Mouse (Mus musculus) cerebellum, adult 9-10 months (tissue): ENCODE data around the gene Hspd1.
"Not testable (repeated sequence)": the region's sequence is repeated elsewhere in the genome, so short reads cannot be mapped to it uniquely, and the experiment has no call there.

Source experiments
- DNase-seq: peaks from one replicate; pipeline ENCODE4 v3.0.0; 2022

The Hspd1 gene

DNA sequence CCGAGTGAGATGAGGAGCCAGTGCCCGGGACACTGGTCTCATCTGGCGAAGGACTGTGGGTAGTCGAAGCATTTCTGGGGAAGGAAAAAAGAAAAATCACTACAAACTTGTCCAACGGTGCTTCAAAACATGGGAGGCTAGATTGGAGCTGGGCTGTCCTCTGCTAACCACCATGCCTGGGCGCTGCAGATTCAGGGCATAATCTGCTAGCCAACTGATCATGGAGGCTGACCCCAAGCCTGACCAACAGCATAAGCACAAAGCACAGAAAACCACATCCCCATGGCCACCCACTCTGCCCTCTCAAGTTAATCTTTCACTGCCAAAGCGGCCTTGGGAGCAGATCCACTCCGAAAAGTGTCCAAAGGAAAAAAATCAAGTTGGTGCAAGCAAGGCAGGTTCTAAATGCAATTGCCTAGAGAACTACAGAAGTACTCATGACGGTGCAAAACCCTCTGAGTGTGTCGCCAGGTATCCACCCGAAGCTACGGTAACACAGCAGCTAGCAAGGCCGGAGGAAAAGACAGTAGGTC, 1.1 kb downstream of the Hspd1 start:
- no peak for DNase-seq

DNA sequence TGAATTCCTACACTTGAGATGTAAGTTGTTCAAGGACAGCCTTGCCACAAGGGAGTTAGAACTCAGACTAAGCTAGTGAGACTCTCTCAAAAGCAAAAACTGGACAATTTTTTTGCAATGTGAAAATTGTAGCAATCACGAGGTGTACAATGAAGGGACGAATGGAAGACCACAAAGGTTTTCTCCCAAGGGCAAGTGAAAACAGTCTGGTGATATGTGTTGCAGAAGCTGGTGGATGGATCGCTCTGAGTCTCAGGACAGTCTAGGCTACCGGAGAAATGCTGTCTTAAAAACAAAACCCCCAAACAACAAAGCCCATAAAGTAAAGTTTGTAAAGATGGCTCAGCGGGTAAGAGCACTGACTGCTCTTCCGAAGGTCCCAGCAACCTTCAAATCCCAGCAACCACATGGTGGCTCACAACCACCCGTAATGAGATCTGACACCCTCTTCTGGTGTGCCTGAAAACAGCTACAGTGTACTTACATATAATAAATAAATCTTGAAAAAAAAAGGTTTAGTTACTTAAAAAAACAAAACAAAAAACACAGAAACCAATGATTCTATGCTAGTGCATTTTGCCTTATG, 2.2 kb downstream of the Hspd1 start:
- no peak for DNase-seq

DNA sequence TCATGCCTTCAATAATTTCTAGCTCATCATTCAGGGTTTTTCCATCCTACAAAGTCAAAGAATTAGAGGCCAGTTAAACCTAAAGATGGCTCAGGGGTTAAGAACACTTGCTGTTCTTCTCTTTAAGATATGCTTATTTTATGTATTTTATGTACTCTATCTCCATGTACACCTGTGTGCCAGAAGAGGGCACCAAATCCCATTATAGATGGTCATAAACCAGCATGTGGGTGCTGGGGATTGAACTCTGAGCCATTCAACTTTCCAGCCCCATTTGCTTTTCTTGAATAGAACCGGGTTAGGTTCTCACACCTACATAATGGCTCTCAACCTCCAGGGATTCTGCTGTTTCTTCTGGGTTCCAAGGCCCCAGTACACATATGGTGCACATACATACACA, 5.9 kb downstream of the Hspd1 start:
- DNase-seq = no peak

DNA sequence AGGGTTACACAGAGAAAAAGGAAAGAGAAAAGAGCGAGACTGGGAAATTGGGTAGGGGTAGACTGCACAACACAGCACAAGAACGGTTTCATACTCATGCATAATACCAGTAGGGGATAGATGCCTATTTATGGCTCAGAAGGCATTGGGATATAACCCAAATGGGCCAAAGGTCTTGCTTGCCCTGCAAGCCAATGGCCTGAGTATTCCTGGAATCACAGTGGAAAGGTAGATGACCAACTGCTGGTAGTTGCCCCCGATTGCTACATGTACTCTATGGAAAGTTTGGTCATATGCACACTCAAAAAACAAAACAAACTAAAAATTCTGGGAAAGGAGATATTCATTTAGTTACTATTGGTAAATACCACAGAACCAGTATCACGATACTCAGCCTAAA, 8.4 kb downstream of the Hspd1 start:
- DNase-seq = no peak

DNA sequence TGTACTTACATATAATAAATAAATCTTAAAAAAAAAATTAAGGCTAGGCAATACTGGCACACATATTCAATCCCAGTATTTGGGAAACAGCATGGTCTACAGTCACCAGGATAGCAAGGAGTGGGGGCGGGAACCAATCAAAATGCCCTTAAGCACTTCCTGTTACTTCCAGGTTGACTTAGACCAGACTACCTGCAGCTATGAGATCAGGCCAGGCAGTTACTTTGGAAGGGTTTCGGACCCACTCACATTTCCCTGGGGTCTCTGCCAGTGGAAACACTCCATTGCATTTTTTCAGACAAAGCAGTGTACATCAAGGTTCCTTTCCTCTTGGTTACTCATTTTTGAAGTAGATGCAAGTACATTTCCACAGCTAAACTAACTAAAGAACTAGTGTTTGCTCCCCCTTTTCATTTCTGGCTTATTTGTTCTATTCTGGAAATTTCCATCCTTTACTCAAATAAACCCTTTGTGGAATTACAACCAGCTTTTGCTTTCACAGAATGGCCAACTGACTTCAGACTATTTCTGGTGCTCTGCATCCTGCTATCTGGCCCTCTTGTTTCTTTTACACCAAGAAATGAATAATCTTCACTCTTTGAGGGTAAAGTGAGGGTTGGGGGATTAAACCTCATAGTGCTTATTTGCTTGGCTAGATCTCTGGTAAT, 11.1 kb downstream of the Hspd1 start:
- DNase-seq = no peak

DNA sequence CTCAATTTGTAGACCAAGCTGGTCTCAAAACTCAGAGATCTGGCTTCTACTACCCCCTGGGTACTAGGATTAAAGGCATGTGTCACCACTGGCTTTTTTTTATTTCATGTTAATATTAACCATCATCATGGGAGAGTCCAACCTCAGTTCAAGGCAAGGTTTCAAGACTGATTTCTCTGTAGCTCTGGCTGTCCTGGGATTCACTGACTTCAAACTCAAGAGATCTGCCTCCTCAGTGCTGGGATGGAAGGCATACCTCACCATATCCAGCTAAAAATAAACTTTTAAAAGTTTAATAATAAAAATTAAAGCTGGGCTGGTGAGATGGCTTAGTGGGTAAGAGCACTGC, 11.7 kb downstream of the Hspd1 start:
- DNase-seq = no peak

DNA sequence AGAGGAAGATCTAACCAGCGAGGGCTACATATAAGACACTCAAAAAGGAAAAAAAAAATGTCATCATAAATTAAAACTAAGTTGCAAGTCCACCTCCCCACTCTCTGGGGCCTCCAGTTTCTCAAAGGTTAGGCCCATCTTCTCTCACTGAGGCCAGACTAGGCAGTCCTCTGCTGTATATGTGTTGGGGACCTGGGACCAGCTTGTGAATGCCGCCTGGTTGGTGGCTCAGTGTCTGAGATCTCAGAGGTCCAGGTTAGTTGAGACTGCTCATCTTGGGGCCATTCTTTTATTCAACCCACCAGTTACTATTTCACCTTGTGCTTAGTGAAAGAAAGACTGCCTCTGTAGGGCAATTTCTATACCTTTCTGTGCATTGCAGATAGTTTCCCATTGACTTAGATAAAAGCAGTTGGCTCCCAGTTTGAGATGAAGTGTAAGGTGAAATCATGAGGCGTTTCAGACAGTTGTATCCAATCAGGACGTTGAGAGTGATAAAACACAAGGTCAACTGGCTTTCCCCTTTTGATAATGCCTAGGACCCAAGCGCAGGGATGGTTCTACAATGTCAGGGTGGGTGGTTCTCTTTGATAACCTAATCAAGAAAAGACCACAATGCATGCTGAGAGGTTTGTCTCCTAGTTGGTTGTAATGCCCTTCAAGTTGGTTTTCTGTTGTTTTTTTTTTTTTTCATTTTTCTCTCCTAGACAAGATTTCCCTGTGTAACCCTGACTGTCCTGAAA, 12.2 kb downstream of the Hspd1 start:
- DNase-seq = no peak

DNA sequence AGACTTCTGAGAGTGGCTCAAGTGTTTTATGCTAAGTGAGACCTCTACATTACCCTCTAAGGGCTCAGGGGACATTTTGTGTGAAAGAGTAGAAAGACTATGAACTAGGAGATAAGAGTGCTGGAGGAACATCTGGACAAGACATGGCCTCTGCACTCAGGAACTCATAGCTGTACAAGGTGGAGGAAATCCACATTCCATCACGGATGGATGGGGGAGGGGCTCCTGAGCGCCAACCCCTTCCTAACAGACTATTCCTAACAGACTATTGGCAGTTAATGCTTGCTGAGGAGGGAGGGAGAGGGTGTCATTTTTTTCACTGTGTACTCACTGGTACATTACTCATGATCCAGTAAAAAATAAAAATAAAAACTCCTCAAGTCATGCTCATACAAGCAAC, 13.3 kb downstream of the Hspd1 start:
- DNase-seq = no peak

DNA sequence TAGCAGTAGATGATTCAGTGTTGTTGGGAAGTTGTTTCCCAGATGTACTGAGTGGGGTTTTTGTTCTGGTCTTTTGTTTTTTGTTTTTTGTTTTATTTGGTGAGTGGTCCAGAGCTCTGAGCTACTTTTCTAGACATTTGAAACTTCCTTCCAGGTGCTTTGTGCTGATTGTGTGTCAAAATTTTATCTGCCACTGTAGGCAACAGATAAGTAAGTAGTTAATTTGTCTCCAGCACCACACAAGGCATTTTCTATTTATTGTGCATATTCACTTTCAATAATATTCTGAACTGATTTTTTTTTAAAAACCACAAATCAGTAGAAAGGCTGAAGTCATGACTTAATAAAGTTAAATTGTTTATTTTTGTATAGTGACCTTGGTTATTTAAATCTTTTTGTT, 15.7 kb downstream of the Hspd1 start:
- not testable (repeated sequence) for DNase-seq

DNA sequence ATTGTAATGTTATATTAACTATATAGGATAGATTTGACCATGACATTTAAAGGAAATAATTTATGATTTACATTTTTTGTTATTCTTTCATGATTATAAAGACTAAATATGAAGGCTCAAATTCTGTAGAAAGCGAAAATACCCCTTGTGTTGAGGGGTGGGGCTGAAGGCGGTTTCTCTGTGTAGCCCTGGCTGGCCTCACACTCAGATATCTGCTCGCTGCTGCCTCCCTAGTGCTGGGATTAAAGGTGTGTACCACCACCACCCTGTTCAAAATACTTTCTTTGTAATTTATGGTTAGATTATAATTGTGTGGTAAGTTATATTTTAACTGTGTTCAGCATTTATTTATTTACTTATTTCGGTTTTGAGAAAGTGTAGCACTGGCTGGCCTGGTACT, 26.3 kb downstream of the Hspd1 start:
- DNase-seq = no peak

DNA sequence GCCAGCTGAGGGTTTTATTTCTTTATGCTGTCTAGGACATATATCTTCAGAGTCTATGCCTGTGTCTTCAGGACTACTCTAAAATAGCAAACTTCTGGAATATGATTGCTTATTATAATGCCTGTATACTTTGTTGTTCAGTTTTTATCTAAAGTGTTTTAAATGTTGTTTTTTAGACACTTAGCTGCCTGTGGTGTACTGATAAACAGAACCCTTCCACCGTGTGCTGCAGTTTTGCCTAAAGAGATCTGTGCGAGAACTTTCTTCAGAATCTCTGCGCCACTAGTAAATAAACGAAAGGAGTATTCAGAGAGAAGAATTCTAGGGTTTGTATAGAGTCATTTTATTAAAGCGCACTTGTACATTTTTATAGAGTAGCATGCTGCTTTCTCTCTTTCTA, 26.9 kb downstream of the Hspd1 start:
- DNase-seq = no peak

DNA sequence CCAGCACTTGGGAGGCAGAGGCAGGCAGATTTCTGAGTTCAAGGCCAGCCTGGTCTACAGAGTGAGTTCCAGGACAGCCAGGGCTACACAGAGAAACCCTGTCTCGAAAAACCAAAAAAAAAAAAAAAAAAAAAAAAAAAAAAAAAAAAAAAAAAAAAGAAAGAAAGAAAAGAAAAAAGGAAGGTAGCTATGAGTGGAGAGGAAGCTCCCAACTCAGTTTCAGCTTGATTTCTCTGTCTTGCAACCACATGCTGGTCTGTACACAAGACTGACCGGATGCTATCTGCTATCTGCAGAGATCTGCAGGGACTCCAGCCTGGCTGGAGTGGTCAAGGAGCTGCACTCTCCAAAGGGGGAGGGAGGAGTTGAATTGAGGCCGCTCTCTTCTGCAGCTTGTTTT, 29.7 kb downstream of the Hspd1 start:
- not testable (repeated sequence) for DNase-seq

DNA sequence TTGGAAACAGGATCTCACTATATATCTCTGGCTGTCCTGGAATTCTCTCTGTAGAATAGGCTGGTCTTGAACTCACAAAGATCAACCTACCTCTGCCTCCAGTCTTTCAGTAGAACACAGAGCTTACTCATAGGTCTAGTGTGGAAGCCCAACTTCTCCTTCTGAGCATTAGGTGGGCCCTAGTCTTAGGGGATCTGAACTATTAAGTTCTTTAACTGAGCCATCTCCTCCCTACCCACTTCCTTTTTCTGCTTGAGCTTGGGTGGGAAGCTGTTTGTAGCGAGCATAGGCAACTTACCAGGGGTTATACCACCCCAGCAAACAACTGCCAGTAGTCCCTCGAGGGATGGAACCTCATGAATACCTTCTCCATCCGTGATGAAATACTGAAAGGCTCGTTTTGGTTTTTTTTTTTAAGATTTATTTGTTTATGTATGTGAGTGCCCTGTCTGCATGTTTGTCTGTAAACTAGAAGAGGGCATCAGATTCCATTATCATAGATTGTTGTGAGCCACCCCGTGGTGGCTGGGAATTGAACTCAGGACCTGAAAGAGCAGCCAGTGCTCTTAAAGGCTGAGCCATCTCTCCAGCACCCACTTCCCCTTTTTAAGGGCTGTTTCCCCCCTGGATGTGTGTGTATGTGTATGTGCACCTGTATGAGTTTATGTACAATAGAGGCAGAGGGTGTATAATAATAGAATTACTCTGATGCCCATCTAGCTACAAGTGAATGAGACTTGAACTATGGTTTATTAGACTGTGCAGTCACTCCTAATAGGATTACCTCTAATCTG, 32.5 kb downstream of the Hspd1 start:
- DNase-seq = no peak

DNA sequence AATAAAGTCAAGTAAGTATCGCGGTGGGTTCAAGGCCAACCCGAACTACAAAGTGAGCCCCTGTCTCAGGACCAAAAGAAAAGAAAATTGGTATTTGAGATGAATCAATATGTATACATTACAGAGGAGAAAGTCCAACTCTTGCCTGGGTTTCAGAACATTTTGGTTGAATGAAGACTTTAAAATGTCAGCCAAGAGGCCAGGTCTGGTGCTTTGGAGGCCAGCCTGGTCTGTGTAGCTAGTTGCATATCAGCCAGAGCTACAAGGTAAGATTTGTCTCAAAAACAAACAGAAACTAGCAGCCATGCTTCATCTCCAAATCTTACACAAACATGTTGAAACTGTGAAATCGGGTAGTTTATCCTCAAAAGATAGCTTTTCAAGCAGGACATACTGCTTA, 34.4 kb downstream of the Hspd1 start:
- DNase-seq = no peak

DNA sequence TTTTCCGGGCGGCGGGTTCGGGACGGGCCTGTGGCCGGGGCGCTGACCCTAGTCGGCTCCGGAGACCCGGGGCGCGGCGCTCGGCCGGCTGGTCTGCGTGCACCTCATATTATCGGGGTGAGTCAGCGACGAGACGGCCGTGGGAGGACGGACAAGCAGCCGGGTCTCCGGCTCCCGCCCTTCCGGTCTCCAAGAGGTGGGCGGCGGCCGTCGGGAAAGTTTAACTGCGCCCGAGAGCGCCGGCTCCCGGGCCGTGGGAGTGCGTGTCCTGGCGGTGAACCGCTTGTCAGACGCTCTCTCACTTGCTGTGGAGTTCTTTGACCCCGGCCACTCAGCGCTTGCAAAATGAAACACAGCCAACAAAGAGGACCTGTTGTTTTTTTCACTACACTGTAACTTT, 35.0 kb downstream of the Hspd1 start:
- DNase-seq = no peak

DNA sequence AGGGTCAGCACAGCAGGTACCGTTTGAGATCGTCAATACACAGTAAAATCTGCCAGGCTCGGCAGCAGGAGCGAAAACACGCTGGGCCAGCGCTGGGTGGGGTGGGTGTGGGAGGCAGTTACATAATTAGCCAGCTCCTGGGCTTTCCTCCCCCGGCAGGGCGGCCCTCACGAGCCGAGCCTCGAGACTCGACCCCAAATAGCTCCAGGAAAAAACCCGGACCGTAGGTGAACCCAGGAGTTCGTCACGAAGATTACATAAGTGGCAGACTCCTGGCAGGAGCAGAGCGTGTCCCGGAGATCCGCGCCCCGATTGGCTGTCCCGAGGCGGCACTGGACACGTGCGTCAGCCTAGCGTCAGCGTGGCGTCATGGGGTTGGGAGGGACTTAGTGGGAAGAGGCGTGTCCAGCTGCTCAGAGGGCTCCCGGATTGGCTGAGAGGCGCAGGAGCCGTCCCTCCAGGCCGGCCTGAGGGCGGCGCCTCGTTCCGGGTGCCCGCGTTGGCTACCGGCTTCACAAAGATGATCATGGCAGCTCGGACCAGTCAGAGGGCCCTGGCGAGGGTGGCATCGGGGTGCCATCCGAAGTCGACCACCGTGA, 35.6 kb downstream of the Hspd1 start, which contains the start of gene Coq10b:
TSS of gene Coq10b (plus strand) at position 416 of the 599 bp plus-strand sequence.
- DNase-seq = peak; percentile 100

DNA sequence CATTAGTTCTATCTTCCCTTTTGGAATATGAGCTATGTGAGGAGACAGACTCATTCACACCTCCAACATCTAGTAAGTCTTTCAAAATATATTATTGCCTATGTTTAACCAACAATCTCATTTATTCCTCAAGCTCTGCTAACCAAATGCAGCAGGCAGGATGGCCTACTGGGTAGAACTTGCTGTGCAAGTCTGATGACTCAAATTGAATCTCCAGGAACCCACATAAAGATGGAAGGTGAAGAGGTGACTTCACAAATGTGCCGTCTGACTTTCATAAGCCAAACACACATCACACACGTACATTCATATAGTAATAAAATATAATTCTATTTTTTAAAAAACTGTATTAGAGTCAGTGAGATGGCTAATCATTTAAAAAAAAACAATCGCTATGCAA, 36.4 kb downstream of the Hspd1 start:
- DNase-seq = no peak

DNA sequence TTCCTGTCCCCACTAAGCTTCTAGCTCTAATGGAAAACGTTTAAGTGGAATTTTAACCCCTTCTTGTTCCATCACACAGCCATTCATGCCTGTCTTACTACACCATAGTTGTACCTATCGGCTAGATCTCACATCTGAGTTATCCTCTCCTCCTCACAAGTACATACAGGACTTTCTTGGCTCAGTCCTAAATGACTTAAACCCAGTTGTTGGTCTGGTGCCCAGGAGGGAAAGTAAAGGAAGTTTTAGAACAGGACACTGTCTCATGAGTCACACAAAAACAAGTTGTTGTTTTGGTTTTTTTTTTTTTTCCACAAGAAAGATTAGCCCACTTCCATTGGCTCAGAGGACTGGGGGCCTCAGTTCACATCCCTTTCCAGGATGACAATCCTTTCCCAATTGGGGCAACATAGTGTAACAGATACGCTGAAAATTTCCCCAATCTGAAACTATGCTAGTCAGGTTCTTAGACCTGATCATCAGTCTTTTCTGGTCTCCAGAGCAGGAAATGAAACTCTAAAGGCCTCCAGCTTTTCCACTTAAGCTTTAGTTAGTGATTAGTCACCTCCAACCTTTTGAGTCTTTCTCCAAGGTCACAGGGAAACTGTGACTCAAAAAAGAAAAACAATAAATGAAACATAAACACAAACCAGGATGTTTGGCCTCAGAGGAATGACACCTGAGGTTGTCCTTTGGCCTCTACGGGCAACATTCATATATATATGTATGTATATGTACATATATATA, 39.0 kb downstream of the Hspd1 start:
- no peak for DNase-seq

DNA sequence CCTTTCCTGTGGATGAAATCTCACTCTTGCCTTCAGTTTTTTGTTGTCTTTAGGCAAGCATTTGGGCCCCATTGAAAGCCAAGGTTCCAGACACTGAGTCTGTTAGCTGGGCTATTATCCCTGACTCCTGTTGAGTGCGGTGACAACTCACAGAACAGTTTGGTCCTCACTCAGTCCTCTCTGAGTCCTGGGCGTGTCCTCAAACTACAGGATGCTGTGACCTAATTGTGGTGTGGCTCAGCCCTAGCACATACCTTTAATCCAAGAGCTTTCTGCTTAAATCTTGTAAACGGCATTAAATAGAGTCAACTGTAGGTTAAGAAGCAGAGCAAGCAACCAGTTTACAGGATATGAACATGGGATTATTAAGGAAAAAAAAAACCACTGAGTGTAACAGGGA, 44.9 kb downstream of the Hspd1 start:
- DNase-seq = no peak

DNA sequence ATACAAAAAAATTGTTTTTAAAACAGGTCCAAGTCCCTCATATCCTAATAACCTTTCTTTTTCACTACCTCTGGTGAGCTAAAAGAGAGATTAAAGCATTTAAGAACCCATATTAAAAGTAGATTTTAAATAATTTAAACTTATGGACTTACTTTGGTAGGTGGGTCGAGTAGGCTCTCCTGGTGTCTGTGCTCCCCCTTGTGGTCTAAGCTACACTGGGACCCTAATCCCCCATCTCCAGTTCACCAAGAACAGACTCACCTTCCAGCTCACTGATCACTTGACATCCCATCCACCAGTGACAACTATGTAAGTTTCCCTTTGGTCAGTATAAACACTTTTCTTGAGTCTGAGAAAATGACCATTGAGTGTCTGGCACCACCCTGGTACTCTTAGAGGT, 45.8 kb downstream of the Hspd1 start:
- DNase-seq = no peak

DNA sequence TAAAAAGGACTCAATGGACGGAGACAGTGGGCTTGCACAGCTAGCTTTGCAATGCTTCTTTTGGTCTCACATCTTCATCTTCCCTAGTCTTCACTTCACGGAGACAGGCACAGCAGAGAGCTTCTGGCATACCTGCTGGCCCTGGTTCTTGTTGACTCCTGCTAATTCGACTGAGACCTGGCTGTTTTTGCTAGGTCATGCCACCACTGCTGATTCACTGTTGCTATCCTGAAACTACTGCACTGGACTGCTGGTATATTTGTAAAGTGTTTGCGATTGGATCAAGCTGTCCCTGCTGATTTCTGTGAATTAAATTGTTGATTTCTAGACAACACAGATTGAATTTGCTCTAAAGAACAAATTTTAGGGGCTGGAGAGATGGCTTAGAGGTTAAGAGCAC, 46.4 kb downstream of the Hspd1 start:
- DNase-seq = no peak

DNA sequence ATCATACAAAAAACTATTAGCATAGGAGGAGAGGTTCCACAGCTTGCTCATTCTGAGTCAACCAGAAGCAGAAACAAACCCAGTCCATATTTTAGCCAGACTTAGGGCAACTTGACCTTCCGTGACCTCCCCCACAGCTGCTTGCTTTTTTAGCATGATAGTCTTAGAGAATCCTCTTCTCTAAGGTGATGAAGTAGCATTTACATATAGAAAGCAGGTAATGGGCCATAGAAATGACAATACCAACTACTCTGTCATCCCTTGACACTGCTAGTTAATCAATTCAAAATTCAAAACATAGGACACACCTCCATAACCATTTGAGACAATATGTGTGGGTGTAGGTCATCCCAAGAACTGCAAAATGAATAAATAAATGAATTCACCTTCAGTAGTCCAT, 48.1 kb downstream of the Hspd1 start:
- DNase-seq = no peak
